Mouse (Mus musculus) left cerebral cortex, postnatal 14 days (tissue): ENCODE data around the gene Prdm8. TPM values are rescaled to one million over a fixed set of nuclear protein-coding genes. Genes with fewer than 3 reads are reported as not detected.

Experiments used
- DNase-seq, 2 experiments: peaks; one replicate each; pipeline ENCODE4 v3.0.0; 2021 to 2022; ENCODE audit warnings: low spot score in 2 of 2, mixed read lengths in 1 of 2
- intact Hi-C: fragments of 180-260 bp; cut with DNase I; formaldehyde crosslinking; loops from one replicate; pipeline ENCODE4 v1.15.1; 2025
- long read RNA-seq, 2 experiments: library from polyadenylated mRNA; stranded (forward); transcript quantifications; one replicate each; pipeline ENCODE4 v2.0.0; 2021
- total RNA-seq, 2 experiments: library from RNA; stranded (reverse); gene quantifications; 2 replicates each; pipeline ENCODE4 v1.2.3; 2021

The Prdm8 gene
- 10 to 100 TPM; 44.0 to 45.1 TPM for total RNA-seq
- long read RNA-seq, experiment 1, full-length matches to known transcripts, result 11 of 24 reads
- long read RNA-seq, experiment 1, partial matches to known transcripts, result 3 of 24 reads
- long read RNA-seq, experiment 1, other reads (novel, unspliced or antisense), result 10 of 24 reads
- long read RNA-seq, experiment 2, full-length matches to known transcripts, result 15 of 32 reads
- long read RNA-seq, experiment 2, partial matches to known transcripts, result 3 of 32 reads
- long read RNA-seq, experiment 2, other reads (novel, unspliced or antisense), result 14 of 32 reads

- intact Hi-C loops, result loop anchor here (5.0 kb wide), 1 partner anchor 135 kb away; the partner anchor contains the start of gene Antxr2
- DNase-seq, result peak; percentile 84 to 92
Measured at GRCm38 (mm10) chr5:98167180-98167824, at the start of gene Prdm8. Gene Prdm8 (plus strand): TSS chr5:98167198.

DNA sequence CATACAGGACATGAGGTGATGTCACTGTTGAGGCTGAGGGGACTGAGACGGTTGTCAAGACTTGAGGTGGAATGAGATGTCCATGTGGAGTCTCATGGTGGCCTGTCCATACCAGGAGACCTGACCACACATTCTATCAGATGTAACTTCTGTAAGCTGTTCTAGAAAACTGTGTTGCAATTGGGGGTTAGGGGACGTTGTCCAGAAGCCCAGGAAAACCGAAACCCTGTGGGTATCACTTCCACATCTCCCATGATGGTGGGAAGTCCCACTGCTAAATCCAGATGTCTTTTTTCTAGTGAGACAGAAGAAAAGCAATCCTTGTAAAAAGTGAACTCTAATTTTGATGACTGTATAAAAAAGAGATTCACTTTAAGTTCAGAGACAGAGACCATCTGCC lies 39.9 kb upstream of the Prdm8 start:
- no peak for DNase-seq
- intact Hi-C loops, result no loop called here

- DNase-seq, result peak in 1 of 2 experiments; percentile 23
- intact Hi-C loops, result no loop called here
Measured at GRCm38 (mm10) chr5:98138545-98139296, 28.3 kb upstream of the Prdm8 start.

- no peak for DNase-seq
- intact Hi-C loops, result no loop called here
Measured at GRCm38 (mm10) chr5:98139297-98139660, 27.7 kb upstream of the Prdm8 start.

- no peak for DNase-seq
- intact Hi-C loops, result no loop called here
Measured at GRCm38 (mm10) chr5:98146895-98147294, 20.1 kb upstream of the Prdm8 start.

DNA sequence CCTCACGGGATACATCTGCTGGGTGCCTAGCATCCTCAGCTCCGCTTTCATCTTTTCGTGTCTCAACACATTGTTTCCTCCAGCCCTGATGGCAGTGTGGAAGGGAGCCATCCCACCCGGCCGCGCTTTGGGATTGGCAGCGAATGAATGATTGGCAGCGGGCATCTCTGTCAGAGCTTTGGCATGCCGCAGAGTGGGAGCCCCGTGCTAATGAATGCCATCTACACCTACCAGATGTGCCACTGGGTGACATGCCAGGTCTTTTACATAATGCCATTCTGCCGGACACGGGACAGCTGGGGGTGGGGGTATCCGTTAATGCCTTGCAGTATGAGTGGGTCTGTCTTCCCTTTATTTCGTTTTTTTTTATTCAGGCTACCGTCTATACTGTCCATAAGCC lies 882 bp upstream of the Prdm8 start:
- DNase-seq, result no peak
- intact Hi-C loops, result loop anchor here (5.0 kb wide), 1 partner anchor 134 kb away; the partner anchor contains the start of gene Antxr2

DNA sequence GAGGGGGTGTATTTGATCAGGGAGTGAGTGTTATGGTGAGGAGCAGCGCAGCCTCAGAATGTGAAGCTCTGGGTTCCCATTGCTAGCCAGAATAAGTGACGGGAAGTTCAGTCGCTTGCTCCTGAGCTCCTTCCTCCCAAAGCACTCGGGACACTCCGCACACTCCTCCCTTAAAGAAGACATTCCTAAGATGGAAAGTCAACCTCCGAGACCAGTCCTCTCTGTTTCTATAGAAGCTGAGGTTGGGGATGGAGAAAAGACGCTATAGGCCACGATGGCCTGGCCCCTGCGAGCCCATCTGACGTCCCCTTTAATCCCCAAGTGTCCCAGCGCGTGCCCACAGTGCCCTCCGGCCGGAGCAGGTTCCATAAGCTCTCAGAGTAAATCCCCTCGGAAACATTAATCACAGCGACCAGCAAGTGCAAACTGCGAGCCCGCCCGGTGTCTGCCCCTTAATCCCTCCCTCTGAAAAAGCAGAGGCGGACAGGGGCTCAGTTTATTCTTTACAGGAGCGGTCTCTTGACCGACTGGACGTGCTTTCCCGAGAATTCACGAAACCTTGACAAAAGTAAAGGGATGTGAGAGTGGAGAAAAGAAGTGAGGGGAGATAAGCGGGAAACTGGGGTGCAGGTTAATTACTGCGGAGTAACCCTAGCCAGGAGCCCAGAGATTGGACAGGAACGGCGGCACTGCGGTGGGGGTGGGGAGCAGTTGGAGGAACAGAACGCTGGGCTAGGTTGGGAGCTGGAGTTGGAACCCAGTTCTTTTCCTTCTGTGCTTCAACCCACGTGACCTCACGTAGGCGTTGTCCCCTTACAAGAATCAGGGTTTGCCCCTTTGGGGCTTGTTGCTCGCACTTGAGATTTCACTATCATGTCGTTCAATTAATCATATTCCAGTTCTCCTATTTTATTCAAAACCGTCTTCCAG lies 1.6 kb downstream of the Prdm8 start:
- intact Hi-C loops, result loop anchor here (5.0 kb wide), 1 partner anchor 136 kb away; the partner anchor contains the start of gene Antxr2

GRCm38 (mm10) chr5:98169376-98170351 lies 2.7 kb downstream of the Prdm8 start:
- intact Hi-C loops, result loop anchor here (5.0 kb wide), 1 partner anchor 137 kb away; the partner anchor contains the start of gene Antxr2

More for the DNA sequence above, 1.6 kb downstream of the Prdm8 start:
- no peak for DNase-seq

GRCm38 (mm10) chr5:98171651-98172230 lies 4.7 kb downstream of the Prdm8 start:
- intact Hi-C loops, result no loop called here
- DNase-seq, result no peak

More at GRCm38 (mm10) chr5:98169376-98170351, 2.7 kb downstream of the Prdm8 start:
- DNase-seq, result no peak

GRCm38 (mm10) chr5:98172502-98173181 lies 5.6 kb downstream of the Prdm8 start:
- intact Hi-C loops, result no loop called here
- no peak for DNase-seq

GRCm38 (mm10) chr5:98173694-98174093 lies 6.7 kb downstream of the Prdm8 start:
- DNase-seq, result no peak
- intact Hi-C loops, result no loop called here

GRCm38 (mm10) chr5:98179606-98180005 lies 12.6 kb downstream of the Prdm8 start:
- intact Hi-C loops, result loop anchor here (5.0 to 10.0 kb wide), 2 partner anchors 535 to 1052 kb away; no protein-coding TSS in a partner anchor
- DNase-seq, result no peak

DNA sequence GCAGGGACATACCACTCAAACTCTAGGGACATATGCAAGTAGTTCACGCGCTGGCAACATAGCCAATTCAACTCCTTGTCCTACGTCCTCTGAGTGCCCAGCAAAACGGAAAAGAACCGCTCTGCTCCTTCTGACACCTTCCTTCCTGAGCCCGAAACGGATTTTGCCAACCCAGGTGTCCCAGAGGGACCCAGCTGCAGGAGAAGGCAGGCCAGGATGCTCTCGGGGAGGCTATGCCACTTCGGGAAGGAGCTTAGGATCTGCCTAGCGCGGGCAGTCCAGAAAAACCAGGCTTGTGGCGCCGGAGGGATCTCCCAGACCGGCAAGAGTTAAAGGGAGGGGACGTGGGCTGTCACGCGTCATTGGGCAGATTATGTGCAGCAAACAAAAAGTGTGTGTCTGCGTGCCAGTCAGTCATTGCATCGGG lies 13.5 kb downstream of the Prdm8 start:
- peak; percentile 69 to 70 for DNase-seq
- intact Hi-C loops, result loop anchor here (10.0 kb wide), 1 partner anchor 536 kb away; no protein-coding TSS in a partner anchor

DNA sequence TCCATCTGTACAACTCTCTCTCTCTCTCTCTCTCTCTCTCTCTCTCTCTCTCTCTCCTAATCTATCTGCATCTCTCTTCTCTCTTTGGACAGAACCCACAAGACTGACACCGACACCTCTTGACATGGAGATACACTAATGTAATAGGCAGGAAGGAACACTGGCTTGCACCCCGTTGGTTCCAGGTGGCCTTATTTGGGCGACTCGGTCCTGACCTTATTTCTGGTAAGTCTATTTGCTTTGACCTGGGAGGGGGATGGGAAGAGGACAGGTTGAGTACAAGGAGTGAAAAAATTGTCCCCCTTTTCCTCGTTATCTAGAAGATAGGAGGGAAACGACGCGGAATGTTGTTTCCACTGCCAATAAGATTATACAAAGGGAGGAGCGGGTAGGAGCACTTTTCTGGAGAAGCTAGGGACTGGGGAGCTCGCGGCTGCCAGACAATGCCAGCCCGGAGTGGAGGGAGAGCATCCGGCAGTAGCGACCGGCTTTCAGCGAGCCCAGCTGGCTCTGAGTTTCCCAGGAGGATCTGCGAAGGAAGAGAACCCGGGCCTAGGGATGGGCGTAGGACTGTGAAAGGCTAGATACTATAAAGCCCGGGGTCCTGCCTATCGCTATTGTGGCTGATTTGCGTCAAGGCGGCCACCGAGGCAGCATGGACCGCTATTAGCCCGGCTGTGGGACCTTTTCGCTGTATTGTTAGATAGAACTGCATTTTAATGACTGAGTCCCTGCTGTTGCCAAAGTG lies 14.1 kb downstream of the Prdm8 start:
- no peak for DNase-seq
- intact Hi-C loops, result loop anchor here (10.0 kb wide), 1 partner anchor 536 kb away; no protein-coding TSS in a partner anchor

DNA sequence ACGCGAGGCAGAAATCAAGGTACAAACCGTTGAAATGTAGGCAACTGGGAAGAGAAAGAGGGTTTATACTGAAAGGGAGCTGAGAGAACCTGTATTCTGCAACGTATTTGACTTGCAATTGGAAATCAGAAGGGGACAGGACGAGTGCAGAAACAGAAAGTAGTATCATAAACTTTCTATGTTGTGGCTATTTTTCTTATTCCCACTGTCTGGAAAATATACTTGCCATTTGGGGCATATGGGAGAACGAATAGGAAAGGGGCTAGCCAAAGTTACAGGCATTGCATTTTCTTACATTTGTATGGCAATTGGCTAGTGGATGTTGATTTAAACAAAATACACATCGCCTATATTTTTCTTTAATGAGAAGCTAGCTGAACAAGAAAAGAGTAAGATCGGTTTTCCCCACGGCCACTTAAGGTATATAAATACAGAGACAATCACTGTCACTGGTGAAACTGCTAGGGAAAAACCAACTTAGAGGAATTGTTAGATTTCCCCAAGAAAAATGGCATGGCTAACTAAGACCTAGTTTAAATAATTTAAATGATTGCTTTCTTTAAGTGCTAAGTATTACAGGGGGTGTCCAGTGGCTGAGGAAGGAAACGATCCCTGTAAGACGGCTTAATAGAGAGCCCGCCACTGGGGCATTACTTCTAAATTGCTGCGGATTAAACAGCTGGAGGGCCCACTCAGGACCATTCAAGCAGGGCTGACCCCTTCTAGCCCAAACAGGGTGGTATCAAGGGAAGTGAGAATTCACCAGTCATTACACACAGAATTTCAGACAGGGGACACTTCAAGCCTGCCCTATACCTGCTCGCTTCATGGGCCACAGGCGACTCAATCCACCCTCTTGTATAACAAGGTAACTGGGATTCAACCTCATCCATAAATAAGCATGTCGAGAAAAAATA lies 14.9 kb downstream of the Prdm8 start:
- no peak for DNase-seq
- intact Hi-C loops, result loop anchor here (10.0 kb wide), 1 partner anchor 537 kb away; no protein-coding TSS in a partner anchor
